Mouse (Mus musculus): ENCODE measurements around the gene Gck. TPM values are rescaled to one million over a fixed set of nuclear protein-coding genes. Genes with fewer than 3 reads are reported as not detected.
A peak's percentile ranks its signal among the peaks of the same experiment; 100 is the strongest.
"Not testable (repeated sequence)": the region's sequence is repeated elsewhere in the genome, so short reads cannot be mapped to it uniquely, and the experiment has no call there.

Gck gene
- total RNA-seq, 2 experiments from 2014 or later = 1.8 to 3.9 TPM

GRCm38 (mm10) chr11:5913936-5914335, 35.9 kb downstream of the Gck start:
- DNase-seq (ENCODE audit: extremely low spot score in 1 of 2, low spot score in 1 of 2) = no peak

GRCm38 (mm10) chr11:5913256-5913655, 36.6 kb downstream of the Gck start:
- DNase-seq (ENCODE audit: extremely low spot score in 1 of 2, low spot score in 1 of 2) = no peak

GRCm38 (mm10) chr11:5912635-5913034, 37.2 kb downstream of the Gck start:
- peak in 1 of 2 experiments; percentile 71 for DNase-seq (ENCODE audit: extremely low spot score in 1 of 2, low spot score in 1 of 2)

GRCm38 (mm10) chr11:5908642-5909041, 41.2 kb downstream of the Gck start:
- no peak for DNase-seq (ENCODE audit: extremely low spot score in 1 of 2, low spot score in 1 of 2)

GRCm38 (mm10) chr11:5907096-5907495, 42.8 kb downstream of the Gck start:
- no peak for DNase-seq (ENCODE audit: extremely low spot score in 1 of 2, low spot score in 1 of 2)

- DNase-seq (ENCODE audit: extremely low spot score in 1 of 2, low spot score in 1 of 2) = no peak
These were observed 43.9 kb downstream of the Gck start for GRCm38 (mm10) chr11:5905778-5906518.

GRCm38 (mm10) chr11:5904871-5905270, 45.0 kb downstream of the Gck start:
- DNase-seq (ENCODE audit: extremely low spot score in 1 of 2, low spot score in 1 of 2) = no peak

GRCm38 (mm10) chr11:5904357-5904756, 45.5 kb downstream of the Gck start:
- no peak for DNase-seq (ENCODE audit: extremely low spot score in 1 of 2, low spot score in 1 of 2)

GRCm38 (mm10) chr11:5903844-5904243, 46.0 kb downstream of the Gck start:
- no peak for DNase-seq (ENCODE audit: extremely low spot score in 1 of 2, low spot score in 1 of 2)

- no peak for DNase-seq (ENCODE audit: extremely low spot score in 1 of 2, low spot score in 1 of 2)
These were observed 47.5 kb downstream of the Gck start for GRCm38 (mm10) chr11:5902390-5902789.

GRCm38 (mm10) chr11:5901950-5902349, 47.9 kb downstream of the Gck start:
- DNase-seq (ENCODE audit: extremely low spot score in 1 of 2, low spot score in 1 of 2) = no peak

GRCm38 (mm10) chr11:5901320-5901719, 48.6 kb downstream of the Gck start:
- DNase-seq (ENCODE audit: extremely low spot score in 1 of 2, low spot score in 1 of 2) = no peak

GRCm38 (mm10) chr11:5899286-5899685, 50.6 kb downstream of the Gck start:
- no peak for DNase-seq (ENCODE audit: extremely low spot score in 1 of 2, low spot score in 1 of 2)

- no peak for DNase-seq (ENCODE audit: extremely low spot score in 1 of 2, low spot score in 1 of 2)
These were observed 51.4 kb downstream of the Gck start, which contains the start of gene Myl7 for GRCm38 (mm10) chr11:5898531-5898930. Gene Myl7 (minus strand): TSS chr11:5898782.

- no peak for DNase-seq (ENCODE audit: extremely low spot score in 1 of 2, low spot score in 1 of 2)
These were observed 52.0 kb downstream of the Gck start for GRCm38 (mm10) chr11:5897839-5898238.

- DNase-seq (ENCODE audit: extremely low spot score in 1 of 2, low spot score in 1 of 2) = no peak
These were observed 52.7 kb downstream of the Gck start for GRCm38 (mm10) chr11:5897230-5897629.

- DNase-seq (ENCODE audit: extremely low spot score in 1 of 2, low spot score in 1 of 2) = no peak
These were observed 56.1 kb downstream of the Gck start for GRCm38 (mm10) chr11:5893807-5894206.

- no peak for DNase-seq (ENCODE audit: extremely low spot score in 1 of 2, low spot score in 1 of 2)
These were observed 57.0 kb downstream of the Gck start for GRCm38 (mm10) chr11:5892810-5893368.

GRCm38 (mm10) chr11:5892151-5892591, 57.7 kb downstream of the Gck start:
- no peak for DNase-seq (ENCODE audit: extremely low spot score in 1 of 2, low spot score in 1 of 2)

- not testable (repeated sequence) for DNase-seq (ENCODE audit: extremely low spot score in 1 of 2, low spot score in 1 of 2)
These were observed 61.3 kb downstream of the Gck start for GRCm38 (mm10) chr11:5888563-5888962.

- no peak for DNase-seq (ENCODE audit: extremely low spot score in 1 of 2, low spot score in 1 of 2)
These were observed 62.6 kb downstream of the Gck start for GRCm38 (mm10) chr11:5887250-5887649.

GRCm38 (mm10) chr11:5886187-5886586, 63.7 kb downstream of the Gck start:
- DNase-seq (ENCODE audit: extremely low spot score in 1 of 2, low spot score in 1 of 2) = peak in 1 of 2 experiments; percentile 76
